Mouse (Mus musculus) kidney, embryonic 16.5 days (tissue): ENCODE measurements around the gene Pde4d. TPM values are rescaled to one million over a fixed set of nuclear protein-coding genes. Genes with fewer than 3 reads are reported as not detected.
A peak's percentile ranks its signal among the peaks of the same experiment; 100 is the strongest.

Experiments used
- ATAC-seq: fragments of 200-750 bp; cut with Nextera tagmentation; 2 replicates; pipeline ENCODE4 v1.8.0; 2017; ENCODE audit warnings: moderate TSS enrichment; ENCODE audit not compliant: low FRiP score, low TSS enrichment
- H3K27ac ChIP-seq: fragments of 300-500 bp; sonication (generic); 2 replicates; pipeline ENCODE4 v1.5.1; 2014; ENCODE audit warnings: low read length
- H3K27me3 ChIP-seq: fragments of 300-500 bp; sonication (generic); 2 replicates; pipeline ENCODE4 v1.6.1; 2014; ENCODE audit warnings: low read length, control low read depth, mixed read lengths; ENCODE audit not compliant: insufficient read depth
- H3K36me3 ChIP-seq: fragments of 300-500 bp; sonication (generic); 2 replicates; pipeline ENCODE4 v1.6.1; 2014; ENCODE audit warnings: low read length, control low read depth, mixed read lengths; ENCODE audit not compliant: insufficient read depth
- H3K4me1 ChIP-seq: fragments of 300-500 bp; sonication (generic); 2 replicates; pipeline ENCODE4 v1.6.1; 2014; ENCODE audit warnings: low read length, control low read depth, mixed read lengths; ENCODE audit not compliant: insufficient read depth
- H3K4me2 ChIP-seq: fragments of 300-500 bp; sonication (generic); replicated peaks from 2 replicates; pipeline ENCODE4 v1.6.1; 2014; ENCODE audit warnings: low read depth, low read length
- H3K4me3 ChIP-seq: fragments of 300-500 bp; sonication (generic); 2 replicates; pipeline ENCODE4 v1.5.1; 2014; ENCODE audit warnings: mild to moderate bottlenecking, low read length
- H3K9ac ChIP-seq: fragments of 300-500 bp; sonication (generic); replicated peaks from 2 replicates; pipeline ENCODE4 v1.6.1; 2014; ENCODE audit warnings: low read length
- H3K9me3 ChIP-seq: fragments of 300-500 bp; sonication (generic); 2 replicates; pipeline ENCODE4 v1.6.1; 2016; ENCODE audit warnings: low read length, control low read depth
- WGBS: fragments of 180-500 bp; shearing (Covaris S2); extraction: QIAGEN DNeasy Blood & Tissue Kit; methylation state at CpG from one replicate; pipeline ENCODE4 v1.1.7; 2014; 5-methylcytosine and 5-hydroxymethylcytosine counted together
- polyA plus RNA-seq: library from polyadenylated mRNA; unstranded; fragments of >200 nt; fragmentation: Nextera tagmentation; extraction: Ambion mirVana; gene quantifications from 2 replicates; pipeline ENCODE4 v1.2.1, GENCODE M21; 2015

The Pde4d gene
- polyA plus RNA-seq, 1 experiment from 2014 or later, result 11.1 TPM

- Histone ChIP-seq H3K4me3 (no peak overlapping the region), H3K36me3 (no peaks in the 10 kb centered on the region), H3K27me3 (no peaks in the 10 kb centered on the region), H3K27ac (no peak overlapping the region), H3K9ac (no peak overlapping the region), H3K4me2 (no peak overlapping the region), H3K4me1 (no peaks in the 10 kb centered on the region; the same call in 1 of the 2 replicates), H3K9me3 (no peaks in the 10 kb centered on the region)
- ATAC-seq, result no peak
- WGBS, result 56% methylated on average over 3 of the region's 3 CpGs
Observed at GRCm38 (mm10) chr13:109268253-109268652, 818.5 kb downstream of the Pde4d start.

DNA sequence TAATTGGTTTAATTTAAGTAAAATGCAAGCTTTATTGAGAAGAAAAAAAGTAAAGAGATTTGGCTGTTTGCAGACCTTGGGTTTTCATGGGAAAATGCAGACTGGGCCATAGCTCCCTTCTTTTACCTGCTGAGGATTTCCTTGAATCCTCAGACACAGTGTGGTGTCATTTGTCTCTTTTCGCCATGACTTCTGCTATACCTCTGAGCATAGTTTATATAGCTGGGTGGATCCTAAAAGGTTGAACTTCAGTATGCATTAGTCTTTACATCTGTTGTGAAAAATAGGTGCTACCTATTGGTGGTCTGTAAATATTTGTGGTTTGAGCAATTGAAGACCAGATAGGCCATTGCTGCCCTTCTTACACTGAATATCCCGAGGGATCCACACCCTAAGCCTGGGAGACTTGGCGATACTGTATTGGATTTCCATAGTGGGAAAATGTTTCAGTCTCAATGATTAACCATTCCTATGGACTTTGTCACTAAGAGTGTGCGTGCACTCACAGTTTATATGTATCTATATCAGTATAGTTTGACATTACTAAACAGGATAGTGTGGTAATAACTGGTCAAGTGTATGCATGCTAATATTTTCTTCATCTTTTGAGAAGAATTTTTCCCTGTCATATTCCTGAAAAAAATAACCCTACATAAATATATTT, 819.0 kb downstream of the Pde4d start:
- no peak overlapping the region for H3K4me3 ChIP-seq
- no peaks in the 10 kb centered on the region; the same call in 1 of the 2 replicates for H3K4me1 ChIP-seq
- WGBS, result 92% methylated on average over 4 of the region's 4 CpGs
- H3K27me3 ChIP-seq, result no peaks in the 10 kb centered on the region
- no peaks in the 10 kb centered on the region for H3K36me3 ChIP-seq
- H3K4me2 ChIP-seq, result no peak overlapping the region
- no peak for ATAC-seq
- H3K9ac ChIP-seq, result no peak overlapping the region
- no peak overlapping the region for H3K27ac ChIP-seq
- H3K9me3 ChIP-seq, result no peaks in the 10 kb centered on the region

- H3K36me3 ChIP-seq, result no peaks in the 10 kb centered on the region
- no peak overlapping the region for H3K4me2 ChIP-seq
- no peak for ATAC-seq
- H3K4me3 ChIP-seq, result no peak overlapping the region
- H3K9me3 ChIP-seq, result peaks cover 8% of the 10 kb centered on the region; the same call in 1 of the 2 replicates
- H3K4me1 ChIP-seq, result peaks cover 11% of the 10 kb centered on the region
- WGBS, result 88% methylated on average over 10 of the region's 10 CpGs
- no peak overlapping the region for H3K27ac ChIP-seq
- no peaks in the 10 kb centered on the region for H3K27me3 ChIP-seq
- H3K9ac ChIP-seq, result no peak overlapping the region
Observed at GRCm38 (mm10) chr13:109274869-109275268, 825.1 kb downstream of the Pde4d start.

- WGBS, result 26% methylated on average over 7 of the region's 7 CpGs
- H3K27me3 ChIP-seq, result no peaks in the 10 kb centered on the region
- peaks cover 11% of the 10 kb centered on the region for H3K4me1 ChIP-seq
- no peak overlapping the region for H3K9ac ChIP-seq
- peaks cover 8% of the 10 kb centered on the region; the same call in 1 of the 2 replicates for H3K9me3 ChIP-seq
- no peaks in the 10 kb centered on the region for H3K36me3 ChIP-seq
- ATAC-seq, result no peak
- no peak overlapping the region for H3K4me3 ChIP-seq
- H3K4me2 ChIP-seq, result no peak overlapping the region
- H3K27ac ChIP-seq, result no peak overlapping the region
Observed at GRCm38 (mm10) chr13:109277792-109278191, 828.0 kb downstream of the Pde4d start.

- Histone ChIP-seq H3K4me2 (no peak overlapping the region), H3K9ac (no peak overlapping the region), H3K27me3 (no peaks in the 10 kb centered on the region), H3K4me1 (peaks cover 11% of the 10 kb centered on the region), H3K9me3 (peaks cover 8% of the 10 kb centered on the region; the same call in 1 of the 2 replicates), H3K4me3 (no peak overlapping the region), H3K36me3 (no peaks in the 10 kb centered on the region), H3K27ac (no peak overlapping the region)
- whole genome bisulfite sequencing, result 36% methylated on average over 10 of the region's 10 CpGs
- peak; percentile 51; the same call in 1 of the 2 replicates for ATAC-seq
Observed at GRCm38 (mm10) chr13:109278504-109278912, 828.8 kb downstream of the Pde4d start.

- no peak overlapping the region for H3K9ac ChIP-seq
- no peak overlapping the region for H3K4me2 ChIP-seq
- 68% methylated on average over 6 of the region's 6 CpGs for WGBS
- H3K9me3 ChIP-seq, result peaks cover 8% of the 10 kb centered on the region; the same call in 1 of the 2 replicates
- H3K27me3 ChIP-seq, result no peaks in the 10 kb centered on the region
- H3K4me3 ChIP-seq, result no peak overlapping the region
- H3K27ac ChIP-seq, result no peak overlapping the region
- H3K36me3 ChIP-seq, result no peaks in the 10 kb centered on the region
- no peak for ATAC-seq
- H3K4me1 ChIP-seq, result peaks cover 11% of the 10 kb centered on the region
Observed at GRCm38 (mm10) chr13:109279211-109279610, 829.5 kb downstream of the Pde4d start.

- H3K36me3 ChIP-seq, result no peaks in the 10 kb centered on the region
- no peak overlapping the region for H3K27ac ChIP-seq
- H3K9me3 ChIP-seq, result peaks cover 3% of the 10 kb centered on the region; the same call in 1 of the 2 replicates
- H3K4me1 ChIP-seq, result peaks cover 11% of the 10 kb centered on the region
- 89% methylated on average over 5 of the region's 5 CpGs for WGBS
- ATAC-seq, result no peak
- H3K27me3 ChIP-seq, result no peaks in the 10 kb centered on the region
- H3K4me2 ChIP-seq, result no peak overlapping the region
- no peak overlapping the region for H3K4me3 ChIP-seq
- no peak overlapping the region for H3K9ac ChIP-seq
Observed at GRCm38 (mm10) chr13:109280433-109280832, 830.7 kb downstream of the Pde4d start.

DNA sequence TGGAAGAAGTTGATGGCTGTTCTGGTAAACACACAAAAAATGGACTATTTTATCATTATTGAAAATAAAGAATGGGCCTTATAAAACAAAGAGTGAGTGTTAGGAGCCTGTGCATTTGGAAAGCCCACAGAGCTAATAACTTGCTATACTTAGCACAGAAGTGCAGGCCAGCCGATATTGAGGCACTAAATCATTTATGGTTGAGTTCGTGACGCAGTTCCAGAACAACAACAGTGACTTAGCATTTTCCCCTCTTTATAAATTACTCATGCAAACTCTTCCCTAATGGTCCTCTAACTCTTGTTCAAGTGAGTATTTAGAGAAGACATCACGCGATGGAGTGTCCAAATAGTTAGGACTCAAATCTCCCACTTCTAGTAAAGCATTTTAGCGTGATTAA, 837.7 kb downstream of the Pde4d start:
- no peaks in the 10 kb centered on the region for H3K4me1 ChIP-seq
- H3K9me3 ChIP-seq, result no peaks in the 10 kb centered on the region
- H3K9ac ChIP-seq, result no peak overlapping the region
- no peak overlapping the region for H3K4me3 ChIP-seq
- WGBS, result 71% methylated on average over 6 of the region's 6 CpGs
- H3K36me3 ChIP-seq, result no peaks in the 10 kb centered on the region
- ATAC-seq, result no peak
- no peak overlapping the region for H3K4me2 ChIP-seq
- H3K27ac ChIP-seq, result no peak overlapping the region
- no peaks in the 10 kb centered on the region for H3K27me3 ChIP-seq

- no peak for ATAC-seq
- Histone ChIP-seq H3K27me3 (no peaks in the 10 kb centered on the region), H3K36me3 (no peaks in the 10 kb centered on the region), H3K4me1 (no peaks in the 10 kb centered on the region), H3K4me2 (no peak overlapping the region), H3K4me3 (no peak overlapping the region), H3K9me3 (no peaks in the 10 kb centered on the region), H3K9ac (no peak overlapping the region), H3K27ac (no peak overlapping the region)
- WGBS, result 27% methylated on average over 4 of the region's 4 CpGs
Observed at GRCm38 (mm10) chr13:109290922-109291321, 841.2 kb downstream of the Pde4d start.

DNA sequence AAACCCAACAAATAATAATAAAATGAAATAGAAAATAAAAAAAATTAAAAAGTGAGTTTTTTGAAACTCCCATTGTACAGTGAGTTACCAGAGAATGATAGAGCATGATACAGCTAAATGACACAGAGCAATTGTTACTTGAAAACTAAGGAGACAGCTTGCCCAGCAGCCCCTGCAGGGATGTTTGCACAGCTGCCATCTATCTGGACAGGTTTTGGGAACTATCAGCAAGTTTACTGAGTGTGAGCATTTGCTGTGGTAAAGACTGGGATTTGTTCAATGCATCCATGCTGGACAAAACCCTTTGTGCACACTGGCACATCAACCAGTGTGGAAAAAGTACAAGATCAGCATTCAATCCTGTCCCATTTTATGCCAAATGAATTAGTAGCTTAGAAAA, 843.3 kb downstream of the Pde4d start:
- no peaks in the 10 kb centered on the region for H3K9me3 ChIP-seq
- H3K4me3 ChIP-seq, result no peak overlapping the region
- H3K36me3 ChIP-seq, result no peaks in the 10 kb centered on the region
- no peaks in the 10 kb centered on the region for H3K27me3 ChIP-seq
- H3K9ac ChIP-seq, result no peak overlapping the region
- no peak overlapping the region for H3K4me2 ChIP-seq
- H3K27ac ChIP-seq, result no peak overlapping the region
- ATAC-seq, result no peak
- no peaks in the 10 kb centered on the region for H3K4me1 ChIP-seq
